Comparison of ENCODE assay signal across 8 mouse cellular contexts in the genomic region with DNA sequence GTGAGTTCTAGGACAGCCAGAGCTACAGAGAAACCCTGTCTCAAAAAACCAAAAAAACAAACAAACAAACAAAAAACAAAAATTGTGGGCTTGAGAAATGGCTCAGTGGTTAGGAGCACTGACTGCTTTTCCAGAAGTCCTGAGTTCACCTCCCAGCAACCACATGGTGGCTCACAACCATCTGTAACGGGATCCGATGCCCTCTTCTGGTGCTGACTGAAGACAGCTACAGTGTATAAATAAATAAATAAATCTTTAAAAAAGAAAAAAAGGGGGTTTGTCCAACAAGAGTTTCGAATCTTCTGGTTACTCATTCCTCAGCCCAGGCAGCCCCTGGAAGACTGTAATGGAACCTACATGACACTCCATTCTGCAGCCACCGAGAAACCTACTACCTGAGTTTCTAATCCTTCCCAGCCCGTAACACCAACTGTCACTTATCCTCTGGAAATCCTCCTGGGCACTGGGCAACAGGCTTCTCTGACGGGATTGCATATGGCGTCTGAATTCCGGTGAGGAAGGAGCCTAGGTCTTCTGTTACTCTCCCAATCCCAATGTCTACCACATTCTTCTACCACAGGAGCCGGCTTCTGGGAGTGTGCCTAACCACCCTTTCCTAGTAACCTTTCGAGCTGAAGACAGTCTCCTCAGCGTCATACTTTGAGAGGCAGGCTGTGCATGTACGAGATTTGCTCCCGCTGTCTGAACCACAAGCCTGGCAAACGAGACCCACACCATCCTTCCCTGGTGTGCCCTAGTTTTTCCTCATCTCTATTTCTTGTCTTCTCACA. TPM values are rescaled to one million over a fixed set of nuclear protein-coding genes. Genes with fewer than 3 reads are reported as not detected.
DNase-seq lines count a peak whose midpoint lies in the region; ATAC-seq and TF ChIP-seq lines count a peak whose summit lies in the region.

No protein-coding gene starts in this region.

- no peak for DNase-seq in lung, adult 2 months
- no peak for DNase-seq in lung, postnatal 10 days
- no peak for DNase-seq in embryonic facial prominence, embryonic 10.5 days (ENCODE audit: low spot score)
- DNase-seq in hindbrain, postnatal 0 days (ENCODE audit: low spot score) = no peak
- no peak for DNase-seq in gastrocnemius, postnatal 36 days
- DNase-seq in kidney, postnatal 14 days = no peak
- no peak for DNase-seq in cerebellum, postnatal 14 days

- no peaks in the 10 kb centered on the region for H3K27me3 ChIP-seq in embryonic facial prominence, embryonic 10.5 days (replicated peaks; ENCODE audit: low read depth, poor library complexity, severe bottlenecking)
- H3K27me3 ChIP-seq in hindbrain, postnatal 0 days (ENCODE audit: insufficient read depth, low read length) = no peaks in the 10 kb centered on the region
- no peaks in the 10 kb centered on the region for H3K27me3 ChIP-seq in neural tube, embryonic 13.5 days

- no peak for TF ChIP-seq CTCF in lung, adult 2 months (IDR thresholded peaks at IDR 0.05; ENCODE audit: insufficient read depth, low read length)
- peak; percentile 45 for TF ChIP-seq CTCF in hindbrain, postnatal 0 days (IDR thresholded peaks at IDR 0.05; ENCODE audit: low read depth)

- intact Hi-C loops in gastrocnemius, postnatal 36 days (cut with DNase I) = no loop called here

- no peak for TF ChIP-seq POLR2A in lung, adult 2 months (IDR thresholded peaks at IDR 0.05; ENCODE audit: borderline replicate concordance, extremely low read depth, low read depth, low read length)

- peak overlapping the region; percentile 44 for H3K4me3 ChIP-seq in lung, adult 2 months (replicated peaks; ENCODE audit: extremely low read depth, low read depth, low read length)
- peak overlapping the region; percentile 85 for H3K4me3 ChIP-seq in embryonic facial prominence, embryonic 10.5 days
- H3K4me3 ChIP-seq in hindbrain, postnatal 0 days (ENCODE audit: low read length) = peak overlapping the region; percentile 74
- peak overlapping the region; percentile 63 for H3K4me3 ChIP-seq in neural tube, embryonic 13.5 days

- no peak for ATAC-seq in hindbrain, postnatal 0 days
- ATAC-seq in neural tube, embryonic 13.5 days (ENCODE audit: low read depth) = no peak

- no peaks in the 10 kb centered on the region for H3K9me3 ChIP-seq in embryonic facial prominence, embryonic 10.5 days
- H3K9me3 ChIP-seq in hindbrain, postnatal 0 days (ENCODE audit: low read length) = no peaks in the 10 kb centered on the region
- H3K9me3 ChIP-seq in neural tube, embryonic 13.5 days = no peaks in the 10 kb centered on the region

- WGBS in lung, adult 2 months = 59% methylated on average over 14 of the region's 14 CpGs
- 70% methylated on average over 14 of the region's 14 CpGs for WGBS in embryonic facial prominence, embryonic 10.5 days
- WGBS in hindbrain, postnatal 0 days = 54% methylated on average over 14 of the region's 14 CpGs
- WGBS in neural tube, embryonic 13.5 days = 71% methylated on average over 14 of the region's 14 CpGs

- H3K27ac ChIP-seq in embryonic facial prominence, embryonic 10.5 days (replicated peaks) = no peak overlapping the region
- H3K27ac ChIP-seq in hindbrain, postnatal 0 days = no peak overlapping the region; the same call in 1 of the 2 replicates
- H3K27ac ChIP-seq in neural tube, embryonic 13.5 days (replicated peaks) = no peak overlapping the region

- peak overlapping the region; percentile 91 for H3K4me2 ChIP-seq in hindbrain, postnatal 0 days (ENCODE audit: low read depth, low read length)
- peak overlapping the region; percentile 84 for H3K4me2 ChIP-seq in neural tube, embryonic 13.5 days

- peaks cover 46% of the 10 kb centered on the region for H3K36me3 ChIP-seq in embryonic facial prominence, embryonic 10.5 days (replicated peaks)
- H3K36me3 ChIP-seq in hindbrain, postnatal 0 days (ENCODE audit: insufficient read depth, low read length) = peaks cover 37% of the 10 kb centered on the region
- peaks cover 45% of the 10 kb centered on the region for H3K36me3 ChIP-seq in neural tube, embryonic 13.5 days

- H3K9ac ChIP-seq in hindbrain, postnatal 0 days (replicated peaks; ENCODE audit: low read length) = peak overlapping the region; percentile 79; the same call in 1 of the 2 replicates
- H3K9ac ChIP-seq in neural tube, embryonic 13.5 days = peak overlapping the region; percentile 88

- no peaks in the 10 kb centered on the region; the same call in none of the 2 replicates for H3K4me1 ChIP-seq in lung, adult 2 months (ENCODE audit: control insufficient read depth, insufficient read depth, low read length)
- peaks cover 36% of the 10 kb centered on the region for H3K4me1 ChIP-seq in embryonic facial prominence, embryonic 10.5 days
- H3K4me1 ChIP-seq in hindbrain, postnatal 0 days (ENCODE audit: insufficient read depth, low read length) = peaks cover 8% of the 10 kb centered on the region
- H3K4me1 ChIP-seq in neural tube, embryonic 13.5 days (replicated peaks) = peaks cover 20% of the 10 kb centered on the region

RNA-seq across cellular contexts. Expression of gene Flcn, which starts 1.5 kb away (rescaled TPM):
- polyA plus RNA-seq in lung, adult 2 months (2012; rRNA removed) = 58.9 and 59.6 TPM in 2 replicates
- 34.2 and 35.1 TPM in 2 replicates for polyA plus RNA-seq in embryonic facial prominence, embryonic 10.5 days (2016; fragmentation: Nextera tagmentation; extraction: Ambion mirVana)
- 42.8 and 43.5 TPM in 2 replicates for total RNA-seq in hindbrain, postnatal 0 days (2014; rRNA removed)
- polyA plus RNA-seq in hindbrain, postnatal 0 days (2015; fragmentation: Nextera tagmentation; extraction: Ambion mirVana) = 28.4 and 28.8 TPM in 2 replicates
- 35.0 and 35.9 TPM in 2 replicates for polyA plus RNA-seq in neural tube, embryonic 13.5 days (2015; fragmentation: Nextera tagmentation; extraction: Ambion mirVana)
- total RNA-seq in gastrocnemius, postnatal 36 days (2021) = 10 to 100 TPM; 41.9 to 43.6 TPM

RNA-seq across cellular contexts. Expression of gene Pld6, which starts 20.9 kb away (rescaled TPM):
- 2.0 and 2.9 TPM in 2 replicates for polyA plus RNA-seq in lung, adult 2 months (2012; rRNA removed)
- 4.7 TPM in 2 replicates for polyA plus RNA-seq in embryonic facial prominence, embryonic 10.5 days (2016; fragmentation: Nextera tagmentation; extraction: Ambion mirVana)
- 10.9 and 16.0 TPM in 2 replicates for total RNA-seq in hindbrain, postnatal 0 days (2014; rRNA removed)
- polyA plus RNA-seq in hindbrain, postnatal 0 days (2015; fragmentation: Nextera tagmentation; extraction: Ambion mirVana) = 21.5 and 24.6 TPM in 2 replicates
- polyA plus RNA-seq in neural tube, embryonic 13.5 days (2015; fragmentation: Nextera tagmentation; extraction: Ambion mirVana) = 3.4 and 4.1 TPM in 2 replicates
- total RNA-seq in gastrocnemius, postnatal 36 days (2021) = not detected

RNA-seq across cellular contexts. Expression of gene Nt5m, which starts 30.9 kb away (rescaled TPM):
- 18.5 and 19.0 TPM in 2 replicates for polyA plus RNA-seq in lung, adult 2 months (2012; rRNA removed)
- polyA plus RNA-seq in embryonic facial prominence, embryonic 10.5 days (2016; fragmentation: Nextera tagmentation; extraction: Ambion mirVana) = 34.3 and 37.3 TPM in 2 replicates
- total RNA-seq in hindbrain, postnatal 0 days (2014; rRNA removed) = 85.4 and 101 TPM in 2 replicates
- 88.4 and 89.1 TPM in 2 replicates for polyA plus RNA-seq in hindbrain, postnatal 0 days (2015; fragmentation: Nextera tagmentation; extraction: Ambion mirVana)
- 63.8 and 70.7 TPM in 2 replicates for polyA plus RNA-seq in neural tube, embryonic 13.5 days (2015; fragmentation: Nextera tagmentation; extraction: Ambion mirVana)
- total RNA-seq in gastrocnemius, postnatal 36 days (2021) = 10 to 100 TPM; 18.0 to 18.6 TPM

RNA-seq across cellular contexts. Expression of gene Cops3, which starts 31.3 kb away (rescaled TPM):
- polyA plus RNA-seq in lung, adult 2 months (2012; rRNA removed) = 12.3 and 17.7 TPM in 2 replicates
- 224 and 231 TPM in 2 replicates for polyA plus RNA-seq in embryonic facial prominence, embryonic 10.5 days (2016; fragmentation: Nextera tagmentation; extraction: Ambion mirVana)
- 96.0 and 105 TPM in 2 replicates for total RNA-seq in hindbrain, postnatal 0 days (2014; rRNA removed)
- polyA plus RNA-seq in hindbrain, postnatal 0 days (2015; fragmentation: Nextera tagmentation; extraction: Ambion mirVana) = 153 and 158 TPM in 2 replicates
- polyA plus RNA-seq in neural tube, embryonic 13.5 days (2015; fragmentation: Nextera tagmentation; extraction: Ambion mirVana) = 219 and 243 TPM in 2 replicates
- 10 to 100 TPM; 67.6 to 78.1 TPM for total RNA-seq in gastrocnemius, postnatal 36 days (2021)
